Mouse (Mus musculus) cerebellum, adult 18-20 months (tissue): ENCODE results near the gene Macrod2.

Experiments
- DNase-seq, 2 experiments: peaks; one replicate each; pipeline ENCODE4 v3.0.0; 2021

Macrod2 gene

GRCm38 (mm10) chr2:142264697-142265096, 1869.6 kb downstream of the Macrod2 start:
- no peak for DNase-seq

- no peak for DNase-seq
Measured at GRCm38 (mm10) chr2:142267836-142268235, 1872.7 kb downstream of the Macrod2 start.

GRCm38 (mm10) chr2:142286761-142287160, 1891.7 kb downstream of the Macrod2 start:
- DNase-seq: peak; percentile 69 to 83

- no peak for DNase-seq
Measured at GRCm38 (mm10) chr2:142294831-142295230, 1899.7 kb downstream of the Macrod2 start.

GRCm38 (mm10) chr2:142303098-142303911, 1908.2 kb downstream of the Macrod2 start:
- no peak for DNase-seq

GRCm38 (mm10) chr2:142303912-142304182, 1908.7 kb downstream of the Macrod2 start:
- DNase-seq: no peak

GRCm38 (mm10) chr2:142323158-142323557, 1928.0 kb downstream of the Macrod2 start:
- peak; percentile 36 to 48 for DNase-seq

GRCm38 (mm10) chr2:142326737-142327136, 1931.6 kb downstream of the Macrod2 start:
- peak; percentile 62 to 78 for DNase-seq

- DNase-seq: no peak
Measured at GRCm38 (mm10) chr2:142329761-142330160, 1934.7 kb downstream of the Macrod2 start.

- DNase-seq: no peak
Measured at GRCm38 (mm10) chr2:142334441-142335102, 1939.5 kb downstream of the Macrod2 start.

GRCm38 (mm10) chr2:142335103-142335999, 1940.2 kb downstream of the Macrod2 start:
- DNase-seq: no peak

GRCm38 (mm10) chr2:142344021-142344420, 1948.9 kb downstream of the Macrod2 start:
- DNase-seq: no peak

GRCm38 (mm10) chr2:142344758-142345157, 1949.6 kb downstream of the Macrod2 start:
- DNase-seq: peak; percentile 75 to 84

GRCm38 (mm10) chr2:142349805-142350204, 1954.7 kb downstream of the Macrod2 start:
- peak; percentile 65 to 74 for DNase-seq

GRCm38 (mm10) chr2:142362888-142363287, 1967.8 kb downstream of the Macrod2 start:
- DNase-seq: no peak

- DNase-seq: peak; percentile 37 to 55
Measured at GRCm38 (mm10) chr2:142373978-142374377, 1978.9 kb downstream of the Macrod2 start.

- peak; percentile 80 to 91 for DNase-seq
Measured at GRCm38 (mm10) chr2:142380563-142380962, 1985.5 kb downstream of the Macrod2 start.

GRCm38 (mm10) chr2:142381081-142381579, 1986.0 kb downstream of the Macrod2 start:
- DNase-seq: peak; percentile 21 to 42

GRCm38 (mm10) chr2:142393546-142393945, 1998.4 kb downstream of the Macrod2 start:
- DNase-seq: no peak

- no peak for DNase-seq
Measured at GRCm38 (mm10) chr2:142399490-142399889, 2004.4 kb downstream of the Macrod2 start.

- DNase-seq: no peak
Measured at GRCm38 (mm10) chr2:142400781-142401180, 2005.7 kb downstream of the Macrod2 start.

- DNase-seq: peak in 1 of 2 experiments; percentile 24
Measured at GRCm38 (mm10) chr2:142401359-142401758, 2006.2 kb downstream of the Macrod2 start.

- DNase-seq: no peak
Measured at GRCm38 (mm10) chr2:142403394-142403793, 2008.3 kb downstream of the Macrod2 start.
